Mouse (Mus musculus): ENCODE data around the gene Gm8356. TPM values are rescaled to one million over a fixed set of nuclear protein-coding genes. Genes with fewer than 3 reads are reported as not detected.
"Not testable (repeated sequence)": the region's sequence is repeated elsewhere in the genome, so short reads cannot be mapped to it uniquely, and the experiment has no call there.

The Gm8356 gene
- not detected in 2 replicates for total RNA-seq (2017)

- ATAC-seq (replicated peaks; ENCODE audit: low read depth, poor library complexity, severe bottlenecking): not testable (repeated sequence)
Measured at GRCm38 (mm10) chr14:6537190-6537589, at the start of gene Gm8356. TSS of gene Gm8356 (minus strand) at chr14:6537290.

DNA sequence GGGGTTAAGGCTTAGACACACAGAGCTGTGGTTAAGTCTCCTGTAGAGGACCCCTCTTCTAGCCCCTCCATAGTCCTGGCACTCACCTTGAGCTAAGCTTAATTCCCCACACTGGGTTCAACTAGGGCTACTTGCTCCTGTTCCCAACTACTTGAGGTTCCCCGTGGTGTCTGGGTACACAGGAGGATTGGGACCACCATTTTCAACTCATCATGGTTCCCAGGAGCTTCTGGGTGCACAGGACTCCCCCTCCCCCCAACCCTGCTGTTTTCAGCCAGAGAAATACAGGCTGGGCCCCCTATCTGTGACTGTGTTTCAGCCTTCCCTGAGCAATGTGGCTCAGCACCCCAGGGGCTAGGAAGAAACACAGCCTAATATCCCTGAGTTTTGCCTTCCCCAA is 50.8 kb downstream of the Gm8356 start:
- ATAC-seq (replicated peaks; ENCODE audit: low read depth, poor library complexity, severe bottlenecking): not testable (repeated sequence)

DNA sequence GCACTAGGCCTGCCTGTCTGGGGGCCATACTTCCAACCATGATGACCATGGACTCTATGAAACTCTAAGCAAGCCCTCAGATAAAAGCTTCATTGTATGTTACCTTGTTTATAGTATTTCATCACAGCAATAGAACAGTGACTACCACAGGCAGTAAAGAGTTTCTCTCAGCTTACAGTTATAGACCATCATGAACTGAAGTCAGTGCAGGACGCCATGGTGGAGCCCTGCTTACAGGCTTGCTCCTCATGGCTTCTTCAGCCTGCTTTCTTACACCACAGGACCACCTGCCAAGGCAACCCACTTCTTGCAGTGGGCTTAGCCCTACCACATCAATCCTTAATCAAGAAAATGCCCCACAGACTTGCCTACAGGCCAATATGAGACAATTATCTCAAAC is 51.5 kb downstream of the Gm8356 start:
- not testable (repeated sequence) for ATAC-seq (replicated peaks; ENCODE audit: low read depth, poor library complexity, severe bottlenecking)

GRCm38 (mm10) chr14:6482126-6482525 is 55.0 kb downstream of the Gm8356 start:
- not testable (repeated sequence) for ATAC-seq (replicated peaks; ENCODE audit: low read depth, poor library complexity, severe bottlenecking)

Other genes starting within 250 kb of the Gm8356 start
- not detected in 2 replicates for gene Gm21103, start 232.4 kb downstream of the Gm8356 start, total RNA-seq (2017)
- gene Gm3618, start 193.6 kb downstream of the Gm8356 start, total RNA-seq (2017): not detected in 2 replicates
- not detected in 2 replicates for gene Gm16440, start 147.0 kb downstream of the Gm8356 start, total RNA-seq (2017)
- gene Gm3591, start 124.8 kb downstream of the Gm8356 start, total RNA-seq (2017): not detected in 2 replicates
- not detected in 2 replicates for gene Gm3594, start 92.7 kb downstream of the Gm8356 start, total RNA-seq (2017)
- gene Gm3629, start 53.3 kb upstream of the Gm8356 start, total RNA-seq (2017): not detected in 2 replicates
- gene Gm3460, start 85.1 kb upstream of the Gm8356 start, total RNA-seq (2017): not detected in 2 replicates
- gene Gm10251, start 146.9 kb upstream of the Gm8356 start, total RNA-seq (2017): not detected in 2 replicates
- not detected in 2 replicates for gene Gm8050, start 183.0 kb upstream of the Gm8356 start, total RNA-seq (2017)
- 0.27 and 1.2 TPM in 2 replicates for gene Gm3636, start 205.0 kb upstream of the Gm8356 start, total RNA-seq (2017)
- gene Gm8362, start 237.1 kb upstream of the Gm8356 start, total RNA-seq (2017): not detected in 2 replicates